Mouse (Mus musculus) effector memory CD4-positive, alpha-beta T cell, adult 7 months (primary cell): ENCODE results near the gene Ydjc. TPM values are rescaled to one million over a fixed set of nuclear protein-coding genes. Genes with fewer than 3 reads are reported as not detected.

ENCODE experiments used
- polyA plus RNA-seq: library from polyadenylated mRNA; unstranded; fragments of 100-300 nt; shearing (Covaris generic); gene quantifications from one replicate; pipeline ENCODE4 v1.2.1, GENCODE M21; 2017

Ydjc gene
- polyA plus RNA-seq, result 3.4 TPM

DNA sequence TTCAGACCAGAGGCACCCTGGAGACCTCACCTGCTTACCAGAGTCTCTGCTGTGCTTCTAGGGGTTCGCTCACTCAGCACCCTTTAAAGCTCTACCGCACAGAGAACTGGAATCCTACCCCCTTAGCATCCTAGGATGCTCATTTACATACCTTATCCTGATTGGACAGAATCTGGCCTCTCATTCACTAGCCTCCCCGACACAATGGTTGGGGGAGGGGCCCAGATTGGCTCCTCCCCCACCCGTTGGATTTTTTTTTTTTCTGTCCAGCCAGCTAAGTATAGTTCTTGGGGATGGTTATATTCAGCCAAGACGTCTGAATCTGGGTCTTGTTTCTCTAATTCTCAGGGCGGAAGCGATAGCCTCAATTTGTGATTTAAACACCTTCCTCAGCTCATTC is at the start of gene Ydjc:
Gene Ydjc (plus strand): TSS at position 283 of the 400 bp plus-strand sequence.

GRCm38 (mm10) chr16:17110771-17111743 is 33.4 kb upstream of the Ydjc start, which contains the start of gene Ppil2:
TSS of gene Ppil2 (minus strand) at chr16:17111257.

DNA sequence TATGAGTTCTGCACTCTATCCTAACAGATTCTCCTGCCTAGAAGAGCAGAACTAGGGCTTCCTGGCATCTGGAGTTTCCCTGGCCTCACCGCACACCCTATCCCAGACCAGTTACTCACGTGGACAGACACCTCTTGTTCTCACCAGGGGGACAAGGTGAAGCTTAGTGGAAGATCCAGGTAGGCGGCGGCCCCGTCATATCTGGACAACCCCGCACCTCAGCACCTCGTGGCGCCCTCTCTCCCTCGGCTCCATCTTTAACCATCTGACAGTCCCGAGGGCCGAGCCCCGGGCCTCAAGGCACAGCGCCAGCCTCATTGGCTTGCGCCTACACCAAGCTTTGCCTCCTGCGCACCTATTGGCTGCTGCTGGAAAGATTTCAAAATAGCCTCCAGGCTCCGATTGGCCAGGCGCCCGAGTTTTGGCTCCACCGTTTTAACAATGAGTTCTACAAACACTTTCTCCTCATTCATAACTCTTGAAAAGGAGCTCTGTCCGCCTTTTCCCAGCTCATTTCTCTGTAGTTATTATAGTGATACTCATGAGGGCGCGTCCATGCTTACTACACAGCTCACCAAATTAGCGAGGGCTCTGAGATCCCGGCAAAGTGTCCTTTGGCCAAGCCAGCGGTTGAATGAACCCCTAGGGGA is 19.4 kb upstream of the Ydjc start, which contains the start of gene 2610318N02Rik:
Gene 2610318N02Rik (minus strand): TSS at position 297 of the 650 bp plus-strand sequence.

DNA sequence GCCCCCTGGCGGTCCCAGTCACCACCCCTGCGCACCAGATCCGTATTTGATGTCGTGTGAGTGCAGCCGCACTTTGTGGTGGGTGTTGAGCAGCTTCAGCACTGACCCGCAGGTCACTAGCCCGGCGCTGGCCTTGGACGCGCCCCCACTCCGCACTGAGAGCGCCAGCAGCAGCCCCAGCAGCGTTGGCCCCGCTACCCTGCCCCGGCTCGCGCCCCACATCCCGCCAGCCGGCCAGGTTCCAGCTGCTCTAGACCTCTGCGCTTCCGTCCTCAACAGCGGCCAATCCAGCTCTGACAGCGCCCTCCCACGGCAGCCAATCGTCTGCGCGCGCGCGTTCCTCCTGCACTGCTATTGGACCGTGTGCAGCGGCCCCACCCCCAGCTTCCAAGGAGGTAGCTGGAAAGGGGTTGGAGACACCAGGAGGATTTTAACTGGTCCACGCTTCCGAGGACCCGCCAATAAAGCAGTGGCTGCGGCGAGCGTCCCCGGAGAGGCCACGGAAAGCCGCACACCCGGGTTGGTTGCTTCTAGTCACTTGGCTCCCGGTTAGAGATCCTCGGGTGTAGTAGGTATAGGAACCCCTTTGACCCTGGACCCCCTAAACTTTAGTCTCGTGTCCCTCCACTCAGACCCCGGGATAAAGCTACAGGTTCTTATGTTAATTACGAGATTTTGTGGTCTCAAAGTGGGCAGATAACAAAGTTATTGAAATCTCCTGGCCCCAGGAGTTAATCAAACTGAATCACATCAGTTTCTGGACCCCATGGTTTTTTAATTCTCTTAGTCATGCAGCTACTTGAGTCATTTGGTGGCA is 12.1 kb upstream of the Ydjc start, which contains the start of gene Sdf2l1:
Gene Sdf2l1 (minus strand): TSS at position 295 of the 817 bp plus-strand sequence.

DNA sequence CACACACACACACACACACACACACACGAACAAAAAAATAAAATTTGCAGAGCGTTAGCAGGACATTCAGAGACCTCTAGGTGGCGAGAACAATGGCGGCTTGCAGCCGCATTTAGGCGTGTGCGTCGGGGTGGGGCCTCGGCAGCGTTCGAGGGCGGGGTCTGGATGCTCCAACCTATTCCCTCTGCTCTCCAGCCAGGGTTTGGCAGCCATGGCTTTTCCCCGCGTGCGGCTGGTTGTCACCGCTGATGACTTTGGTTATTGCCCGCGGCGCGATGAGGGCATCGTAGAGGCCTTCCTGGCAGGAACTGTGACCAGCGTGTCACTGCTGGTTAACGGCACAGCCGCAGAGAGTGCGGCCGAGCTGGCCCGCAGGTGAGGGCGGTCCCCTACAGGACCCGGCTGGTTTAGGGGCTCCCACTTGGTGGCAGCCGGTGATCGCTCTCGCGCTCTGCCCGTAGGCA is 2.4 kb downstream of the Ydjc start, which contains the start of gene Ccdc116:
Gene Ccdc116 (minus strand): TSS at position 458 of the 464 bp plus-strand sequence.

GRCm38 (mm10) chr16:17202549-17202948 is 58.1 kb downstream of the Ydjc start, which contains the start of gene Ube2l3:
TSS of gene Ube2l3 (minus strand) at chr16:17202649.

DNA sequence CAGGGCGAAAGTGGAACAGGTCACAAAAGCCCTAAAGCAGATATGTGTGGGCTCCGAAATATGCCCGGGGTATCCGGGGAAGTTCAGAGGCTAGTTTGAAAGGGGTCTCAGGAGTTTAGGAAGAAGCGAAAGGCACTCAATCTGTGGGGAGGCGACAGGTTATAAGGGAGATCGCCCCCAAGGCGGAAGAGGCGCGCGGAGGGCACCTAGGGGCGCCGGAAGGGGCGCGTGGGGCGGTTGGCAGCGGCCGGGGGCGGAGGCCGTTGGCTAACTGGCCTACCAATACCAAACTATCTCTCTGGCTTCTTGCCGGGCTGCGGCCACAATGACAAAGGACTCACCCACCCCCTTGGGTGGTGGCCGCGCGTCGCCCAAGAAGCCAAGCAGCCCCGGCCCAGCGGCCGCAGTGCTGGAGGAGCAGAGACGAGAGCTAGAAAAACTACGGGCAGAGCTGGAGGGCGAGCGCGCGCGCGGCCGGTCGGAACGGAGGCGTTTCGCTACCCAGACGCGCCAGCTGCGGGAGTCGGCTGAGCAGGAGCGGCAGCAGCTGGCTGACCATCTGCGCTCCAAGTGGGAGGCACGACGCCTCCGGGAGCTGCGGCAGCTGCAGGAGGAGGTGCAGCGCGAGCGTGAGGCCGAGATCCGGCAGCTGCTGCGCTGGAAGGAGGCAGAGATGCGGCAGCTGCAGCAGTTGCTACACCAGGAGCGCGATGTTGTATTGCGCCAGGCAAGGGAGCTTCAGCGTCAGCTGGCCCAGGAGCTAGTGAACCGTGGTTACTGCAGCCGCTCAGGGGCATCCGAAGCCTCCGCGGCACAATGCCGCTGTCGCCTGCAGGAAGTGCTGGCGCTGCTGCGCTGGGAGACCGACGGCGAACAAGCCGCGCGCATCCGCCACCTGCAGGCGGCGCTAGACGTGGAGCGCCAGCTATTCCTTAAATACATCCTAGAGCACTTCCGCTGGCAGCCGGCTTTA is 64.3 kb downstream of the Ydjc start, which contains the start of gene Rimbp3:
Gene Rimbp3 (plus strand): TSS at position 215 of the 973 bp plus-strand sequence.

Other genes with a start within 250 kb of the Ydjc start
- gene Ppm1f, start 248.2 kb upstream of the Ydjc start, polyA plus RNA-seq, result 16.8 TPM
- 163 TPM for gene Mapk1, start 161.2 kb upstream of the Ydjc start, polyA plus RNA-seq
- 3.4 TPM for gene Ypel1, start 74.9 kb upstream of the Ydjc start, polyA plus RNA-seq
- 179 TPM for gene Ppil2, start 33.4 kb upstream of the Ydjc start, polyA plus RNA-seq
- 3.7 TPM for gene 2610318N02Rik, start 19.5 kb upstream of the Ydjc start, polyA plus RNA-seq
- gene Sdf2l1, start 12.2 kb upstream of the Ydjc start, polyA plus RNA-seq, result 36.4 TPM
- gene Ccdc116, start 2.6 kb downstream of the Ydjc start, polyA plus RNA-seq, result 1.7 TPM
- gene Ube2l3, start 58.0 kb downstream of the Ydjc start, polyA plus RNA-seq, result 248 TPM
- gene Rimbp3, start 64.0 kb downstream of the Ydjc start, polyA plus RNA-seq, result not detected
- 1.7 TPM for gene Hic2, start 89.0 kb downstream of the Ydjc start, polyA plus RNA-seq
- 117 TPM for gene Tmem191c, start 131.5 kb downstream of the Ydjc start, polyA plus RNA-seq
- gene Serpind1, start 186.8 kb downstream of the Ydjc start, polyA plus RNA-seq, result 0.67 TPM